Mouse (Mus musculus) neural tube, embryonic 15.5 days (tissue): ENCODE data around the gene Plscr4. TPM values are rescaled to one million over a fixed set of nuclear protein-coding genes. Genes with fewer than 3 reads are reported as not detected.

Experiments used
- ATAC-seq: fragments of 200-750 bp; cut with Nextera tagmentation; 2 replicates; pipeline ENCODE4 v1.8.0; 2017; ENCODE audit warnings: mild to moderate bottlenecking, moderate TSS enrichment, moderate library complexity; ENCODE audit not compliant: low FRiP score
- H3K27ac ChIP-seq: fragments of 300-500 bp; sonication (generic); replicated peaks from 2 replicates; pipeline ENCODE4 v1.5.1; 2015; ENCODE audit warnings: mild to moderate bottlenecking, inconsistent platforms
- H3K27me3 ChIP-seq: fragments of 300-500 bp; sonication (generic); replicated peaks from 2 replicates; pipeline ENCODE4 v1.6.1; 2015; ENCODE audit warnings: inconsistent platforms
- H3K36me3 ChIP-seq: fragments of 300-500 bp; sonication (generic); 2 replicates; pipeline ENCODE4 v1.6.1; 2015; ENCODE audit warnings: inconsistent platforms
- H3K4me1 ChIP-seq: fragments of 300-500 bp; sonication (generic); 2 replicates; pipeline ENCODE4 v1.6.1; 2015; ENCODE audit warnings: inconsistent platforms
- H3K4me2 ChIP-seq: fragments of 300-500 bp; sonication (generic); 2 replicates; pipeline ENCODE4 v1.6.1; 2015; ENCODE audit warnings: inconsistent platforms, mild to moderate bottlenecking, moderate library complexity
- H3K4me3 ChIP-seq: fragments of 300-500 bp; sonication (generic); replicated peaks from 2 replicates; pipeline ENCODE4 v1.5.1; 2015; ENCODE audit warnings: mild to moderate bottlenecking, inconsistent platforms
- H3K9ac ChIP-seq: fragments of 300-500 bp; sonication (generic); replicated peaks from 2 replicates; pipeline ENCODE4 v1.6.1; 2015; ENCODE audit warnings: mild to moderate bottlenecking, inconsistent platforms
- H3K9me3 ChIP-seq: fragments of 300-500 bp; sonication (generic); replicated peaks from 2 replicates; pipeline ENCODE4 v1.6.1; 2016; ENCODE audit warnings: inconsistent platforms
- WGBS: fragments of 180-500 bp; shearing (Covaris S2); methylation state at CpG from one replicate; pipeline ENCODE4 v1.1.7; 2015; ENCODE audit warnings: mixed read lengths; 5-methylcytosine and 5-hydroxymethylcytosine counted together
- polyA plus RNA-seq: library from polyadenylated mRNA; unstranded; fragments of >200 nt; fragmentation: Nextera tagmentation; extraction: Ambion mirVana; gene quantifications from 2 replicates; pipeline ENCODE4 v1.2.1, GENCODE M21; 2015

Plscr4 gene
- polyA plus RNA-seq, result 2.9 and 3.0 TPM in 2 replicates

- Histone ChIP-seq H3K36me3 (no peaks in the 10 kb centered on the region), H3K9ac (peak within 1 kb of the TSS; percentile 52), H3K4me1 (peaks cover 6% of the 10 kb centered on the region; the same call in 1 of the 2 replicates), H3K27me3 (no peaks in the 10 kb centered on the region), H3K9me3 (no peaks in the 10 kb centered on the region), H3K4me3 (peak within 1 kb of the TSS; percentile 59), H3K4me2 (peak within 1 kb of the TSS; percentile 98), H3K27ac (no peak within 1 kb of the TSS)
- peak; percentile 83 for ATAC-seq
- WGBS, result 12% methylated on average over 43 of the region's 43 CpGs
Observed at GRCm38 (mm10) chr9:92457261-92458058, at the start of gene Plscr4. TSS of gene Plscr4 (plus strand) at chr9:92457373.

- Histone ChIP-seq H3K27me3 (no peaks in the 10 kb centered on the region), H3K4me2 (no peak overlapping the region), H3K9ac (no peak overlapping the region), H3K4me3 (no peak overlapping the region), H3K27ac (no peak overlapping the region), H3K4me1 (no peaks in the 10 kb centered on the region), H3K36me3 (no peaks in the 10 kb centered on the region), H3K9me3 (no peaks in the 10 kb centered on the region)
- WGBS, result 90% methylated on average over 3 of the region's 3 CpGs
- no peak for ATAC-seq
Observed at GRCm38 (mm10) chr9:92410225-92410624, 46.9 kb upstream of the Plscr4 start.

- Histone ChIP-seq H3K4me2 (no peak overlapping the region), H3K9ac (no peak overlapping the region), H3K27ac (no peak overlapping the region), H3K4me3 (no peak overlapping the region), H3K36me3 (no peaks in the 10 kb centered on the region), H3K9me3 (no peaks in the 10 kb centered on the region), H3K27me3 (no peaks in the 10 kb centered on the region), H3K4me1 (no peaks in the 10 kb centered on the region)
- ATAC-seq, result no peak
- WGBS, result 79% methylated on average over 2 of the region's 2 CpGs
Observed at GRCm38 (mm10) chr9:92412045-92412444, 45.1 kb upstream of the Plscr4 start.

- Histone ChIP-seq H3K4me2 (no peak overlapping the region), H3K27me3 (no peaks in the 10 kb centered on the region), H3K27ac (no peak overlapping the region), H3K4me1 (no peaks in the 10 kb centered on the region), H3K36me3 (no peaks in the 10 kb centered on the region), H3K9me3 (no peaks in the 10 kb centered on the region), H3K9ac (no peak overlapping the region), H3K4me3 (no peak overlapping the region)
- WGBS, result 81% methylated on average over 3 of the region's 3 CpGs
- ATAC-seq, result no peak
Observed at GRCm38 (mm10) chr9:92413684-92414083, 43.5 kb upstream of the Plscr4 start.

GRCm38 (mm10) chr9:92437781-92438180, 19.4 kb upstream of the Plscr4 start:
- Histone ChIP-seq H3K9me3 (no peaks in the 10 kb centered on the region), H3K4me1 (no peaks in the 10 kb centered on the region), H3K9ac (no peak overlapping the region), H3K4me3 (no peak overlapping the region), H3K4me2 (no peak overlapping the region), H3K27ac (no peak overlapping the region), H3K36me3 (no peaks in the 10 kb centered on the region), H3K27me3 (no peaks in the 10 kb centered on the region)
- no peak for ATAC-seq

- H3K9me3 ChIP-seq, result no peaks in the 10 kb centered on the region
- H3K4me1 ChIP-seq, result no peaks in the 10 kb centered on the region
- H3K4me3 ChIP-seq, result no peak overlapping the region
- WGBS, result 91% methylated on average over 4 of the region's 4 CpGs
- H3K27ac ChIP-seq, result no peak overlapping the region
- no peak overlapping the region for H3K9ac ChIP-seq
- no peaks in the 10 kb centered on the region for H3K36me3 ChIP-seq
- no peaks in the 10 kb centered on the region for H3K27me3 ChIP-seq
- H3K4me2 ChIP-seq, result no peak overlapping the region
- ATAC-seq, result no peak
Observed at GRCm38 (mm10) chr9:92441468-92441867, 15.7 kb upstream of the Plscr4 start.

- Histone ChIP-seq H3K9ac (no peak overlapping the region), H3K4me1 (no peaks in the 10 kb centered on the region), H3K36me3 (no peaks in the 10 kb centered on the region), H3K4me3 (no peak overlapping the region), H3K27ac (no peak overlapping the region), H3K9me3 (no peaks in the 10 kb centered on the region), H3K27me3 (no peaks in the 10 kb centered on the region), H3K4me2 (no peak overlapping the region)
- no peak for ATAC-seq
Observed at GRCm38 (mm10) chr9:92444536-92444935, 12.6 kb upstream of the Plscr4 start.

- no peak for ATAC-seq
- H3K4me1 ChIP-seq, result peaks cover 6% of the 10 kb centered on the region; the same call in 1 of the 2 replicates
- WGBS, result 76% methylated on average over 3 of the region's 3 CpGs
Observed at GRCm38 (mm10) chr9:92456605-92457004, 568 bp upstream of the Plscr4 start.

GRCm38 (mm10) chr9:92458059-92458402, 858 bp downstream of the Plscr4 start:
- peaks cover 6% of the 10 kb centered on the region; the same call in 1 of the 2 replicates for H3K4me1 ChIP-seq
- peak overlapping the region; percentile 52 for H3K9ac ChIP-seq
- no peak overlapping the region for H3K27ac ChIP-seq
- no peaks in the 10 kb centered on the region for H3K36me3 ChIP-seq
- H3K4me2 ChIP-seq, result peak overlapping the region; percentile 98
- ATAC-seq, result peak; percentile 70
- no peaks in the 10 kb centered on the region for H3K27me3 ChIP-seq
- H3K4me3 ChIP-seq, result peak overlapping the region; percentile 59
- WGBS, result 0% methylated on average over 5 of the region's 5 CpGs
- no peaks in the 10 kb centered on the region for H3K9me3 ChIP-seq

More at GRCm38 (mm10) chr9:92456605-92457004, 568 bp upstream of the Plscr4 start:
- H3K9me3 ChIP-seq, result no peaks in the 10 kb centered on the region
- H3K4me2 ChIP-seq, result no peak overlapping the region
- H3K4me3 ChIP-seq, result no peak overlapping the region
- H3K9ac ChIP-seq, result no peak overlapping the region
- H3K36me3 ChIP-seq, result no peaks in the 10 kb centered on the region
- no peaks in the 10 kb centered on the region for H3K27me3 ChIP-seq
- H3K27ac ChIP-seq, result no peak overlapping the region

GRCm38 (mm10) chr9:92458418-92458817, 1.2 kb downstream of the Plscr4 start:
- H3K9me3 ChIP-seq, result no peaks in the 10 kb centered on the region
- H3K27ac ChIP-seq, result no peak overlapping the region
- no peak for ATAC-seq
- no peaks in the 10 kb centered on the region for H3K27me3 ChIP-seq
- no peak overlapping the region for H3K9ac ChIP-seq
- peak overlapping the region; percentile 98 for H3K4me2 ChIP-seq
- no peak overlapping the region for H3K4me3 ChIP-seq
- H3K36me3 ChIP-seq, result no peaks in the 10 kb centered on the region
- peaks cover 6% of the 10 kb centered on the region; the same call in 1 of the 2 replicates for H3K4me1 ChIP-seq
- WGBS, result 92% methylated on average over 2 of the region's 2 CpGs

GRCm38 (mm10) chr9:92467724-92468123, 10.6 kb downstream of the Plscr4 start:
- no peak overlapping the region for H3K4me2 ChIP-seq
- no peaks in the 10 kb centered on the region for H3K4me1 ChIP-seq
- no peak overlapping the region for H3K9ac ChIP-seq
- H3K27me3 ChIP-seq, result no peaks in the 10 kb centered on the region
- no peaks in the 10 kb centered on the region for H3K36me3 ChIP-seq
- H3K27ac ChIP-seq, result no peak overlapping the region
- H3K9me3 ChIP-seq, result no peaks in the 10 kb centered on the region
- no peak for ATAC-seq
- no peak overlapping the region for H3K4me3 ChIP-seq
- 77% methylated on average over 4 of the region's 4 CpGs for WGBS

GRCm38 (mm10) chr9:92472256-92472855, 15.2 kb downstream of the Plscr4 start:
- no peaks in the 10 kb centered on the region for H3K27me3 ChIP-seq
- no peak for ATAC-seq
- no peak overlapping the region for H3K9ac ChIP-seq
- H3K4me1 ChIP-seq, result no peaks in the 10 kb centered on the region
- H3K9me3 ChIP-seq, result no peaks in the 10 kb centered on the region
- H3K4me2 ChIP-seq, result no peak overlapping the region
- no peak overlapping the region for H3K4me3 ChIP-seq
- WGBS, result 86% methylated on average over 5 of the region's 5 CpGs
- H3K27ac ChIP-seq, result no peak overlapping the region
- no peaks in the 10 kb centered on the region for H3K36me3 ChIP-seq
